In genomic region chr7:133012637-133013366, GRCm38 (mm10) we compare ENCODE assay signal across 9 mouse cellular contexts.
DNase-seq lines count a peak whose midpoint lies in the region; ATAC-seq and TF ChIP-seq lines count a peak whose summit lies in the region.
"Had no signal": no experiment of that assay in that cellular context is flagged by ENCODE, and none has a peak within 500 bp of the region (broad histone marks: within the 10 kb centered on the region; RNA-seq: fewer than 3 reads in every experiment).

No protein-coding gene starts in this region.

- no peak for ATAC-seq in forebrain, embryonic 12.5 days (ENCODE audit: low FRiP score)
- ATAC-seq in forebrain, embryonic 16.5 days = no peak
- ATAC-seq in midbrain, embryonic 15.5 days (replicated peaks) = no peak

- 73% methylated on average over 14 of the region's 14 CpGs for WGBS in forebrain, embryonic 12.5 days
- WGBS in forebrain, embryonic 16.5 days = 64% methylated on average over 14 of the region's 14 CpGs
- WGBS in midbrain, embryonic 15.5 days = 46% methylated on average over 14 of the region's 14 CpGs

- DNase-seq in layer of hippocampus, adult 2 months (ENCODE audit: low spot score in 2 of 2) = peak in 1 of 2 experiments; percentile 60
- DNase-seq in layer of hippocampus, postnatal 10 days (ENCODE audit: low spot score in 2 of 2) = no peak
- DNase-seq in brain, adult 2 months (ENCODE audit: low read depth, low spot score) = peak; percentile 91
- DNase-seq in thymus, postnatal 14 days = no peak
- no peak for DNase-seq in gastrocnemius, postnatal 10 days
- DNase-seq: heart, postnatal 4 days had no signal

- no peak for TF ChIP-seq CTCF in layer of hippocampus, adult 2 months (conservative IDR thresholded peaks at IDR 0.05)

- no peak overlapping the region for H3K4me2 ChIP-seq in forebrain, embryonic 12.5 days
- no peak overlapping the region for H3K4me2 ChIP-seq in forebrain, embryonic 16.5 days (ENCODE audit: low read length)
- H3K4me2 ChIP-seq in midbrain, embryonic 15.5 days = no peak overlapping the region

- H3K9me3 ChIP-seq in forebrain, embryonic 12.5 days = no peaks in the 10 kb centered on the region
- no peaks in the 10 kb centered on the region for H3K9me3 ChIP-seq in forebrain, embryonic 16.5 days (ENCODE audit: control insufficient read depth, low read length)
- H3K9me3 ChIP-seq in midbrain, embryonic 15.5 days = no peaks in the 10 kb centered on the region

- H3K4me1 ChIP-seq in forebrain, embryonic 12.5 days = peaks cover 82% of the 10 kb centered on the region
- peaks cover 52% of the 10 kb centered on the region for H3K4me1 ChIP-seq in forebrain, embryonic 16.5 days (replicated peaks; ENCODE audit: control insufficient read depth, insufficient read depth, low read length)
- peaks cover 66% of the 10 kb centered on the region for H3K4me1 ChIP-seq in midbrain, embryonic 15.5 days

- H3K9ac ChIP-seq in forebrain, embryonic 12.5 days = no peak overlapping the region
- H3K9ac ChIP-seq in forebrain, embryonic 16.5 days (replicated peaks; ENCODE audit: low read depth, low read length) = no peak overlapping the region
- no peak overlapping the region for H3K9ac ChIP-seq in midbrain, embryonic 15.5 days

- H3K27ac ChIP-seq in forebrain, embryonic 12.5 days = peak overlapping the region; percentile 53
- H3K27ac ChIP-seq in forebrain, embryonic 16.5 days (ENCODE audit: low read length) = no peak overlapping the region
- H3K27ac ChIP-seq in layer of hippocampus, adult 2 months = peak overlapping the region; percentile 91
- H3K27ac ChIP-seq in midbrain, embryonic 15.5 days = 0 out of 2 replicates have a peak overlapping the region, but pooled peaks have one; percentile 14

- peaks cover 6% of the 10 kb centered on the region; the same call in 1 of the 2 replicates for H3K36me3 ChIP-seq in forebrain, embryonic 12.5 days (replicated peaks)
- no peaks in the 10 kb centered on the region for H3K36me3 ChIP-seq in forebrain, embryonic 16.5 days (ENCODE audit: control insufficient read depth, insufficient read depth)
- no peaks in the 10 kb centered on the region for H3K36me3 ChIP-seq in midbrain, embryonic 15.5 days (replicated peaks)

- no peaks in the 10 kb centered on the region for H3K27me3 ChIP-seq in forebrain, embryonic 12.5 days
- H3K27me3 ChIP-seq in forebrain, embryonic 16.5 days (replicated peaks; ENCODE audit: control insufficient read depth, insufficient read depth, low read length) = no peaks in the 10 kb centered on the region
- no peaks in the 10 kb centered on the region for H3K27me3 ChIP-seq in midbrain, embryonic 15.5 days (replicated peaks)

- no peak overlapping the region for H3K4me3 ChIP-seq in forebrain, embryonic 12.5 days (replicated peaks)
- H3K4me3 ChIP-seq in forebrain, embryonic 16.5 days (replicated peaks; ENCODE audit: low read length) = no peak overlapping the region
- peak overlapping the region; percentile 7; the same call in 1 of the 2 replicates for H3K4me3 ChIP-seq in layer of hippocampus, adult 2 months
- no peak overlapping the region for H3K4me3 ChIP-seq in midbrain, embryonic 15.5 days
